Mouse (Mus musculus): ENCODE results near the gene Wdr60. TPM values are rescaled to one million over a fixed set of nuclear protein-coding genes. Genes with fewer than 3 reads are reported as not detected.
A peak's percentile ranks its signal among the peaks of the same experiment; 100 is the strongest.

Gene Wdr60
- total RNA-seq, 2 experiments from 2014 or later: 5.1 to 16.3 TPM

DNA sequence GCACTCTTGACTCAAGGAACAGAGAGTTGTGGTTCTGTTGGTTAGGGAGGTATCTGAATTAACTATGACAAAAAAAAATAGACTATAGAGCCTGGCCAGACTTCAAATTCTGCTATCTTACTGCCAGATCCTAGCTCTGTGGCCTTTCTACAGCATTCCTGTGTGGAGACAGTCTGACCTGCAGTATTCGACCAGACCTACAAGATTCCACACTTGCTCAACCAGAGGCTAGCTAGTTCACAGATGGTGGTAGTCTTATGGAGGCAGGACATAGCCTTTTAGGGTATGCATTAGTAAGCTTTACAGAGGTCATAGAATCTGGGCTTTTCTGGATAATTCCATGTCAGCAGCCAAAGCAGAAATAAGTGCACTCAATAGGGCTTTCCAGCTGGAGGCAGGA, 7.7 kb upstream of the Wdr60 start:
- no peak for ATAC-seq (replicated peaks; ENCODE audit: poor library complexity)

DNA sequence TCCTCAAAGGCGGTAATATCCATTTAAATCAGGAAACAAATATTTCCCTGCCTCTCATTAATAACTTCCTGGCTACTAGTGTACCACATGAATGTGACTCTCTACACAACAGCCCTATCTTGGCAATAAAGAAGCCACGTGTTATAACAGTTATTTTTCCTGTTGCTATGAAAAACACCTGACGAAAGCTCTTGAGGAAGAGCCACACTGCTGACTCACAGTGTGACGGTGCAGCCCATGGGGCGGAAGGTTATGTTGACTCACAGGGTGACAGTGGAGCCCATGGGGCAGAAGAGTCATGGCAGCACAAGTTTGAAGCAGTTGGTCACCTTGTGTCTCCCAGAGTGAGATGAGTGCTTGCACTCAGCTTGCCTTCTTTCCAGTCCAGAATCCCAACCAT, 6.6 kb upstream of the Wdr60 start:
- peak; percentile 78 for ATAC-seq (replicated peaks; ENCODE audit: poor library complexity)

DNA sequence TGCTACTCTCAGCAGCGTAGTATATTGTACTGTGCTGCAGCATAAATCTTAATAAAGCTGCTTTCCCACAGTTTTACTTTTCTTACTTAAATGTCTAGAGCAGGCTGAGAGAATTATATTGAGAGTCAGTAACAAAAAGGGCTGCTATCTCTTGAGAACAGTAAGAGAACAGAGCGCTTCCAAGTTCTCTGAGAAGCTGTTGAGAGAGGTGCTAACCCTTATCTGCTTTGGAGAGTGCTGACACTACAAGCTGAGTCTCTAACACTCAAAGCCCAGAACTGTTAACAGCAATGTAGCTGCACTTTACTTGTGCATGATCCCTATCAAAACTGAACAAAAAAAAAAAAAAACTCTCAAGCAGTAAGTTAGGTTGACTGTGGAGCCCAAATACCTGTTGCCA, 2.5 kb upstream of the Wdr60 start:
- peak; percentile 37 for ATAC-seq (replicated peaks; ENCODE audit: poor library complexity)

DNA sequence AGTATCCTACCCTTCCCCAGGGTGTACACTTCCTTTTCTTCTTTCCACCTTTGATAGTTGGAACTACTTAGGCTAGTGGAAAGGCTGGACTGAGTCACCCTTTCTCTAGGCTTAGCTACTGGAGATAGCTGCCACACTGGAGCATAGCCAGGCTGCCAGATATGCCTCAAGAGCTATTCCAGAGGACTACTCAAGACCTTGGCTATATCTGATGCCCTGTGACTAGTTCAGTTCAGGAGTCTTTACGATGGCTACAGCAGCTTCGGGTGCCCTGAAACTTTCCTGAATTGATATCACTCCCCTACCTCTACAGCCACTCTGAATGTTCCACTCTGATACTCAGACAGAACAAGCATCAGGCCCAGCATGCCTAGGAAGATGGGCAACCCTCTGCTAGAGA, 1.9 kb upstream of the Wdr60 start:
- peak; percentile 18 for ATAC-seq (replicated peaks; ENCODE audit: poor library complexity)

DNA sequence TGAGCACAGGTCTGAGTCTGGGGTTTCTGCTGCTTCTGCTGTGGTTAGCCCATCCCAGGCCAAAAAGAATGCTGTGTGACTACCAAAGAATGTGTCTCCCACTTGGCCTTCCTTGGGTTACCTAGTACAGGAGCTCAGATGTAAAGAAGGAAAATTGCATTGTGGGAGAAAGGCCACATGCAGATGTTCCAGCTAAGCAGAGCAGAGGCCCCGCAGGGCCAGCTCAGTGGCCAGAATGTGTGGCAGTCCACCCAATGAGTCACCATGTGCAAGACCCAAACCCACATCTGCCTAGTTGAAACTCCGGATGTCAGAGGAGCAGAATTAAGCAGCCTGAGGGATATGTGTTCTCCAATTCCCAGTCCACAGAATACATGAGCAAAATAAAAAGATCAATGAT, 4.5 kb downstream of the Wdr60 start:
- ATAC-seq (replicated peaks; ENCODE audit: poor library complexity): no peak

DNA sequence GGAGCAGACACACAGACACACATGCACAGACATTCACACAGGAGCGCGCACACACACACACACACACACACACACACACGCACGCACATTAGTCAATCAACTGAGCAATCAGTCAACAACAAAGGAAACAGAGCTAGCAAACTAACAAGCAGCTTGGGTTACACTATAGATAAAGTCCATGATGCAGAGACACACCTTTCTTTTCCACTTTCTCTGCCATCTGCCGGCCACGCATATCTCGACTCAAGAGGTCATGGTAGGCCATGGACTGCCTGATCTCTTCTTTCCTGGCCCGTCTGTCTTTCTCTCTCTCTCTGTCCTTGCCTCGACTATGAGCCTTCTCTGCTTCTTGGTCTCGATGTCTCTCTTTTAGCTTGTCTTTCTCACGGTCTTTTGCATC, 7.2 kb downstream of the Wdr60 start:
- peak; percentile 81 for ATAC-seq (replicated peaks; ENCODE audit: poor library complexity)

DNA sequence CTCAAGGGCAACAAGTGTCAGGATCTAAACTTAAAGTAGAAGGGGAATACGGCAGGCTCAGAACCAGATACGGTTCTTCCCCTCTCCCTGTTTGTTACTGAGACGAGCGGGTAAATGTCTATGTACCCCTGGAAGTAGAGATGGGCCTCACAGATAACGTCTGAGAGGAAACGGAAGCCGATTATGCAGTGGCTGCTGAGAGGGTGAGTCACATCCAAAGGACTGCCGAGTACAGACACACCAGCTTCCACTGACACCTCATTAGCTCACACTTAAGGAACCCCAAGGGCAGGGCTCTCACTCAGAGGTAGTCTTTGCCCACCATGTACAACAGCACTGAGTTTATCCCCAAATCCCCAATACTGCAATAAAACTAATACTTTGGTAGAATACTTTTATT, 8.2 kb downstream of the Wdr60 start:
- peak; percentile 62 for ATAC-seq (replicated peaks; ENCODE audit: poor library complexity)

DNA sequence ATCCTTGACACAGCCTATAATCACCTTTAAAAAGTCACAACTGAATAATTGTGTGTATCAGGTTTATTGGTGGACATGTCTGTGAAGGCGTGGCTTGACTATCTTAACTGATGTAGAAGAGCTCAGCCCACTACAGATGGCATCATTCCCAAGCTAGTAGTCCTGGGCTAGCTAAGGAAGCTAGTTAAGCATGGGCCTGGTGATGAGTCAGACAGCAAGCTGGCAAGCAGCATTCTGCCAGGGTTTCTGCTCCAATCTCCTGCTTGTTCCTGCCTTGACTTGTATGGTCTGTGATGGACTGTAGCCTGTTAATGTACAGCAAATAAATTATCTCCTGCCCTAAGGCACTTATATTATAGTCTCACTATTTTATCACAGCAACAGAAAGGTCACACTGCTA, 18.2 kb downstream of the Wdr60 start:
- ATAC-seq (replicated peaks; ENCODE audit: poor library complexity): no peak

DNA sequence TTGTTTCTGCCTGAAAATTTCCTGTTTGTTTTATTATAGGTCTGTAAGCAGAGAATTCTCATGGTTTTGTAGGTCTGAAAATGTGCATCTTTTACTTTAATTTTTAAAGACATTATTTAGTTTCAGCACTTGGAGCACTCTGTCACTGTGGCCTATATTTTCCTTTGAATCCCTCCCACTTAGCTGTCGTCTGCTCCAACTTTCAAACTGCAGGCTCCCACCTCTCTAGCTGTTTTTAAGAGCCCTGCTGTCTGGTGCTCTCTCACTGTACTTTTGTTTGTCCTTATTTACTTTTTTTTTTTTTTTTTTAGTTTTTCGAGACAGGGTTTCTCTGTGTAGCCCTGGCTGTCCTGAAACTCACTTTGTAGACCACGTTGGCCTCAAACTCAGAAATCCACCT, 24.0 kb downstream of the Wdr60 start:
- no peak for ATAC-seq (replicated peaks; ENCODE audit: poor library complexity)

DNA sequence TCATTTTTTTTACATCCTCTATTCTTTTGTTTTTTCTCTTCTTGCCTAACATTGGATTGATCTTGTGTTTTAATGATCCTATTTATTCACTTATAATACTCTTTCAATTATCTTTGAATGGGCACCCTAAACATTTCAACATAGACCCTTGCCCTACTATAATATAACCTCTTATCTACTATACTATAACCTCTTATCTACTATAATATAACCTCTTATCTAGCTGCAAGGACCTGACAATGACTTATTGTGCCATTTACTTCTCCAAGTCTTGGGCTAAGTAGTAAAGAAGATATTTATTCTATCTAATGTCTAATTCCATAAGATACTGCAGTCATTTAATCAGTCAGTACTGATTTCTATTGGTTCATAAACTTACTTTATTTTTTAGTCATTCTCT, 24.5 kb downstream of the Wdr60 start:
- no peak for ATAC-seq (replicated peaks; ENCODE audit: poor library complexity)

DNA sequence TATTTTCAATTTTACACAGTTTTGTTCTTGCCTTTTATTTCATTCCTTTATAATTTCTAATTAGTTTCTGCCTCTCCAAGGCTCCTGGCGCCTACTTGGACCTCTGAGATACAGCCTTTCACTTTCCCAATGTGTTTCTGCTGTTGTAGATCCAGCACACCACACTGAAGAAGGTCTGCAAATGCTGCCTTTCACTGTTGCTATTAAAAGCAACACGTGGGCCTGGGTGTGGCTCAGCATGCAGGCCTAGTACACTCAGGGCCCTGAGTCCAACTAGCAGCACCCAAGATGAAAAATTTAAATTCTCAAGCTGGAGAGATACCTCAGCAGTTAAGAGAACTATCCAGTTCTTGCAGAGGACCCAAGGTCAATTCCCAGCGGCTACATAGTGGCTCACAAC, 26.2 kb downstream of the Wdr60 start:
- ATAC-seq (replicated peaks; ENCODE audit: poor library complexity): no peak

DNA sequence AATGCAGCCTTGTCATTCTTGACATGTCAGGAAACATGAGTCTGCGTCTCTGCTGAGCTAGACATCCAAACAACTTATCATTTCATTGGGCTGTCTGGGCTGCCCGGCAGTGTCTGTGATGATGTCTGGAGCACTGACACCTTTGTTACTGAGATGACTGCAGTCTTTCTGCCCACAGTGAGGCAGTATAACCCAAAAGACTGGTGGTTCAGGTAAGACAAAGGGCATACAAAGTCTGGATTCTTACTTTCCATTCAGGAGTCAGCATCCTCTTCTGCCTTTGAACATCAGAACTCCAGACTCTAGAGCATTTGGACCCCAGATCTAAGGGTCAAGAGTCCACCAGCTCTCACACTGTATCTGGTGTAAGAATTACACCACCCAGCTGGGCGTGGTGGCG, 27.5 kb downstream of the Wdr60 start:
- ATAC-seq (replicated peaks; ENCODE audit: poor library complexity): peak; percentile 76

DNA sequence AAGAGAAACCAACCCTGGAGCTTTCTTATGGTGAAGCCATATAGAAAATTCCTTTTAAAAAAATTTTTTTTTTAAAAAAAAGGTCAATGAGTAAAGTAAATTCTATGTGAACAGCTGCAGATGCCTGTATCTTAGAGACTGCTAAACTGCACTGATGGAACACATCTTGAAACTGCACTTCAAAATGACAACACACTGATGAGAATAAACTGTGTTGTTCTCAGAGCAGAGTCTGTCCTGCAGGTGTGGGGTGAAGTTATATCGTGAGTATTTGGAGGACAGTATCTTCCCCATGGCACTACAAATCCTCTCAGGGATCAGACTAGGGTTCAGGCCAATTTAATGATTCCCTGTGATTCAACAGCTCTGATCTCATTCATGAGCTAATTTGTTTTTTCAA, 30.8 kb downstream of the Wdr60 start:
- ATAC-seq (replicated peaks; ENCODE audit: poor library complexity): no peak

DNA sequence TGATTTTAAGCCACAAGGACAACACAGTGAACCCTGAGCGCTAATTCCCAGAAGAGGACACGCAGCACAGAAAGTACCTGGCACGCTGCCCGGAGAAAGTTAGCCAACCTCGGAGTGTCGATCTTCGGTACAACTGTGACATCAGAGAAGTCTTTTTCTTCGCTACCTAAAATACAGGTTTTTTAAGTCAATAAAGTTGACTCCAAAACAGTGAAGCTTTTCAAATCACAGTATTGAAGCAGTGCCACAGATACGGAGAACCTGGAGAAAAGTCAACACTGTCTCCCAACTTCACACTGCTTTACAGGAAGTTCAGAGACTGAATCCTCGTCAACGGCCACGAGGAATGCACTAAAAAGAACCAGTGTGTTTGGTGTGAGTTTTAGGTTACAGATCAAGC, 31.2 kb downstream of the Wdr60 start:
- no peak for ATAC-seq (replicated peaks; ENCODE audit: poor library complexity)

DNA sequence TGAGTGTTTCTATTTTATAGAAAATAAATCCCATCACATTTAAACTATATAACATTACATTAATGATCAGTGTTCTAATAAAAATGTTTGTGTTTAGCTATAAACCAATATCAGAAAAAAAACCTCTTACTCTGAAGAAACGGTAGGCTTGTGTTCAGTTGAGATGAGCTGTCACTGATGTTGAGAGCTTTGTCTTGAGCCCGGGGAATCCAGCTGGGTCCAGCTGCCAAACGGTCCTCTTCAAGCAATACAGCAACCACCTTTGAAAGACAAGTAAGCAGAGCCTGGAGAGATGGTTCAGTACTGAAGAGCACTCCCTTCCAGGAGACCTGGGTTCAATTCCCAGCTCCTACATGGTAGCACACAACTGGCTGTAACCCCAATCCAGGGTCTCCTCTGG, 33.4 kb downstream of the Wdr60 start:
- ATAC-seq (replicated peaks; ENCODE audit: poor library complexity): no peak

DNA sequence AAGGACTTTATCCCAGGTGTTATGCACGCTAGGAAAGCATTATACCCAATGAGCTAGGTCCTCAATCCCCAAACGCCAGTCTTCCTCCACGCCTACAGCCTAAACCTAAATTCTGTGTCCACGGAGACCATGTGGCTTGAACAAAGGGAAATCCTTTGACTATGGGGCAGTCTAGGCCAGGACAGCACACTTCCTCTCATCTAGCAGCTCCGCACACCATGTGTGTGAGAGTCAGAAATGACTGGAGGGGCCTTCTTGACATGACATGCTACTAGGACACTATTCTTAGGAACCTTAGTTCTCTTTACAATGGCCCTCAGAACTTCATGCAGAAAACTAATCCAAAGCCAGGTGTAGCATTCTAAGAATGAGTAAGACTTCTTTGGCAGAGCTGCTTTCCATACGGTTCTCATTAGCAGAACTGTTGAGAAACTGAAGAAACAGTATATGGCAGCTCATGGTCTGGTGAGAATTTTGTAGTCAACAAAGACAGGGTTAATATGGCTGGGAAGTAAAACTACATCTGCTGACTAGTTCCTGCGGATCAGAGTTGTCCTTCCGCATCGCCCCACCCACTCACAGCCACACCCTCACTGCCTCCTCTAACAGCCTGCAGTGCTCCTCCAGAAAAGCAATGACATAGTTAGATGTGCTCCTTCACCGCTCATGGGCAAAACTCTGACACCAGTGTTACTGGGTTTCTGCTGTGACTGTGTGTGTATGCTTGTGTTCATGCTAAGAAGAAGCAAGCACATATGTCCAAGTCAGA, 36.3 kb downstream of the Wdr60 start:
- ATAC-seq (replicated peaks; ENCODE audit: poor library complexity): no peak

DNA sequence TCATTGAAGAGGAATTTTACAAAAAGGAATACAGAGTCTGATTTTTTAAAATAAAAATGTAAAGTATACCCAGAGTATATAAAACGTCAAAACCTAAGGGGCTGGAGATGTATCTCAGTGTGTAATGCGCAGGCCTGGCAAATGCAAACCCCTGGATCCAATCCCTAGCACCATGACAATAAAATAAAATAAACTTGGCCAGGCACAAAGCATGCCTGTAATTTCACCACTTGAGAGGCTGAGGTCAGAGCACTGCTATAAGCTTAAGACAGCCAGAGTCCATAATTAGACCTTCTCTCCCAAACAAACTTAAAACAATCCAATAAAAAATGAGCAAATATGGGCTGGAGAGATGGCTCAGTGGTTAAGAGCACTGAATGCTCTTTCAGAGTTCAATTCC, 39.7 kb downstream of the Wdr60 start:
- ATAC-seq (replicated peaks; ENCODE audit: poor library complexity): no peak

DNA sequence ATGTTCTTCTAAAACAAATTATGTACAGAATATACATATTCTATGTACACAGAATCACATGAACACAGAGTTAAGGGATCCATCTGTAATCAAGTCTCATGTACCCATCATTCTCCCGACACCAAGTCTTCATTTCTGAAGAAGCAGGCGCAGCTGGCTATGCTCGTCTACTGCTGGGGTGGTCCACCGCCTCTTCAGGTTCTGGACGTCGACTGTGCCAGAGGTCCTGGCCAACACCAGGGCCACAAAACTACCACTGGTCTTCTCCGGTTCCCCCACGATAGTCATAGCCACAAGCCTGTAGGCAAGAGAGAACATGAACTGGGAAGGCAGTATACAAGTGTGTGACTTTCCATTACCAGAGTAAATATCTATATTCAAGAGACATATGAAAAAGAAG, 55.3 kb downstream of the Wdr60 start:
- no peak for ATAC-seq (replicated peaks; ENCODE audit: poor library complexity)

DNA sequence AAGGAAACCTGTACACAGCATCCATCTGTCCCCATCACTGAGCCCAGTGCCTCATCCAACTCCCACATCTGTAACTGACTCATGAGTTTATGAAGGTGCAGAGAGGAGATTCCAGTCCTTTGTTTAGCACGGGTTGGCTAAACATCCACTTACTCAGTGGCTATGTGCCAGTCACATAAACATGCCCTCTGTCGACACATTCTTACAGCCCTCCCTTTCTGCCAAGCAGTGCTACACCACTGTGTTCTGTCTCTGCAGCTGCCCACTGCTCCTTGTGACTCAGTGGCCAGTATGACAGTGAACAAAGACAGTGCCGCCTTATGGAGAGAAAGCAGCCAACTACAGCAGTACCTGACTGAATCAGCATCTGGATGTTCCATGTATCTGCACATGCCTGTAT, 57.1 kb downstream of the Wdr60 start:
- ATAC-seq (replicated peaks; ENCODE audit: poor library complexity): no peak

DNA sequence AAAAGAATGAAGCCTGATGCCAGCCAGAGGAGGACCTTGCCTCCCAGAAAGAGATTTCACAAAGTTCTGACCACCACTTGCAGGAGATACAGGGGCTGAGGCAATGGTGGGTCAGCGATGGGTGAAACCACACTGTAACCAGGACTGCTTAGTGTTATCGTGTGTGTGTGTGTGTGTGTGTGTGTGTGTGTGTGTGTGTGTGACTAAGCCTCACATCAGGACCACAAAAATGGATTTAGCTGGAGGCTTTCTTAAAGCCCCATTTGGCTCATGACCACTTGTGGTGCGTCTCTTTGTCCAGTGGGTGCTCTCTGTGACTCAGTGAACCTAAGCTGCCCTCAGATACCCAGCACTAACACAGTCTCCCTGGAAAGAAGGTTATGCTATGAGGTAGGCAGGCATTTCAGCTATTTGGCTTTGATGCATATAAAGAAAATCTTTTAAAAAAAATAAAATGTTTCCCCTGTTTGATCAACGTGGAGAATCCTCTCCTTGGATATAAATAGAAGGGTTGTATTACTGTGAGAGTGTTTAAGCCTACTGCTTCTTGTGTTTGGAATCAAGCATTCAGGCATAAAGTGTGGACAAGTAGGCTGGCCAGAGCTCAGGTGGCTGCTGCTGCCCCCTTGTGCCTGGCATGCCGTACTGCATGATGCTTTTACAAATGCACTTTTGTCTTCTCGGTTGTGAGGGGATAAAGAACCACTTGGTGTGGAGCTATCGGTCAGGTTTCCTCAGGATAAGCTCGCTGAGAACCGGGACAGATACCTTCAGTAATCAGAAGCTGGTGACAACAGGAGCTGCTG, 60.4 kb downstream of the Wdr60 start:
- peak; percentile 97 for ATAC-seq (replicated peaks; ENCODE audit: poor library complexity)

DNA sequence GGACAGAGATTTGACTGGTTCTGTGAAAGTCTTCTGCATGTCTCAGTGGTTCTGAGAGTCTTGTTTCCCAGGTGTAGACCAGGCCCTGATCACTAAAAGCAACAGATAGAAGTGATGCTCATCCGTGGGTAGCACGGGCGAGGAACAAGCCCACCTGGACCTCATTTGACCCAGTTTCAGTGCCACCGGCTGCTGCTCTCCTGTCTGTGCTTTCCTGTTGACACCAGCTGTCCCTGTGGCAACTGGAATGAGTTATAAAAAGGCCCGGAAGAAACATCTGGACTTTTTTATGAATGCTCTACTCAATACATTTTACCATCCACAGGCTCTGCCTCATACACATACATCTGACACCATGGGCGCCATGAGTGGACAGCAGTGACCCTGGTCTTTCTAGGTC, 64.0 kb downstream of the Wdr60 start:
- no peak for ATAC-seq (replicated peaks; ENCODE audit: poor library complexity)

DNA sequence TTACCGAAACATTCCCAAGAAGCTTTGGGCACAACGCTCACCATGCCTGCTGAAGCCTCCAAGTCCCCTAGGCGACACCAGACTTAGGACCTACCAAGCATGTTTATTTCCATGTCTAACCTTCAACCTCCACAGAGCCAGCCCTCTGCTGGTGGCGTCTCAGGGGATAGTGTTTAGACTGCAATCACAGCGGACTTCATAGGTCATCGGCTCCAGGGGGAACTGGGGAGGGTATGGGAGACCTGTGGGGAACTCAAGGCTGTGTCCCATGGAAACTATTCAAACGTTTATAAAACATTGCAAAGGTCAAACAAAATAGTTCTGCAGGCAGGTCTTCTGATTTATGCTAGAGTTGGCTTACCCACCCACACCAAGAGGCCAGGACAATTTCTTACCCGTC, 66.6 kb downstream of the Wdr60 start:
- no peak for ATAC-seq (replicated peaks; ENCODE audit: poor library complexity)

DNA sequence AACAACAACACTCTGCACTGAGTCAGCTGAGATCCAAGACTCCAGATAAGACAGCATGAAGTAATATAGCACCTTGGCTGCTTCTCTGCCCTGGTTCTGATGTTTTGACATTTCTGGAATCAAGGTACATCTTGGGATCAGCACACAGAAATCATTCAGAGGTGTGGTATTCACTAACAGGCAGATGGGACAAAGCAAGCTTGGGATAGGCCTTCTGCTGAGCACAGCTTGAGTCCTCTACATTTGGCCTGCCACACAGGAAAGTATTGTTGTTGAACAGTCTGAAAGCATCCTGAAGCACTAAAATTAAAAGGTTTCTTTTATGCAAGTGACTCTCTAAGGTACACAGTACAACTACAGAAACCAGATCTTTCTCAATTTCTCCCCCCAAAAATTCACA, 68.2 kb downstream of the Wdr60 start:
- ATAC-seq (replicated peaks; ENCODE audit: poor library complexity): no peak
